Mouse (Mus musculus) lung, postnatal 0 days (tissue): ENCODE measurements around the gene Crkl.

Experiments used
- CTCF ChIP-seq: IDR thresholded peaks from 2 replicates; pipeline ENCODE4 v1.5.1; 2016; ENCODE audit warnings: antibody characterized with exemption, mild to moderate bottlenecking
- EP300 ChIP-seq: IDR thresholded peaks from 2 replicates; pipeline ENCODE4 v1.6.1; 2016; ENCODE audit warnings: antibody characterized with exemption, mild to moderate bottlenecking, control low read depth

GRCm38 (mm10) chr16:17532271-17532670 lies 80.5 kb downstream of the Crkl start:
- TF ChIP-seq CTCF (peak; percentile 66), EP300 (no peak)
